Mouse (Mus musculus): Measurements from ENCODE around the gene Tex9. TPM values are rescaled to one million over a fixed set of nuclear protein-coding genes. Genes with fewer than 3 reads are reported as not detected.
A peak's percentile ranks its signal among the peaks of the same experiment; 100 is the strongest.

The Tex9 gene
- total RNA-seq (2021): 1 to 10 TPM; 1.2 to 1.5 TPM
- long read RNA-seq, experiment 1: 0 reads
- long read RNA-seq, experiment 2: 0 reads

- no peak for DNase-seq (ENCODE audit: low spot score)
Measured at GRCm38 (mm10) chr9:72492194-72492565, at the start of gene Tex9. TSS of gene Tex9 (minus strand) at chr9:72492212.

GRCm38 (mm10) chr9:72537086-72537485, 45.1 kb upstream of the Tex9 start:
- DNase-seq (ENCODE audit: low spot score): no peak

GRCm38 (mm10) chr9:72535394-72535793, 43.4 kb upstream of the Tex9 start:
- DNase-seq (ENCODE audit: low spot score): no peak

GRCm38 (mm10) chr9:72534985-72535384, 43.0 kb upstream of the Tex9 start:
- DNase-seq (ENCODE audit: low spot score): no peak

- no peak for DNase-seq (ENCODE audit: low spot score)
Measured at GRCm38 (mm10) chr9:72533089-72533415, 41.0 kb upstream of the Tex9 start.

- peak; percentile 55 for DNase-seq (ENCODE audit: low spot score)
Measured at GRCm38 (mm10) chr9:72532381-72533088, 40.5 kb upstream of the Tex9 start.

GRCm38 (mm10) chr9:72531996-72532380, 40.0 kb upstream of the Tex9 start, which contains the start of gene Rfx7:
TSS of gene Rfx7 (plus strand) at chr9:72532240.
- DNase-seq (ENCODE audit: low spot score): peak; percentile 57

GRCm38 (mm10) chr9:72531291-72531995, 39.4 kb upstream of the Tex9 start:
- peak; percentile 75 for DNase-seq (ENCODE audit: low spot score)

- peak; percentile 77 for DNase-seq (ENCODE audit: low spot score)
Measured at GRCm38 (mm10) chr9:72530824-72531223, 38.8 kb upstream of the Tex9 start.

GRCm38 (mm10) chr9:72530237-72530636, 38.2 kb upstream of the Tex9 start:
- DNase-seq (ENCODE audit: low spot score): peak; percentile 89

GRCm38 (mm10) chr9:72526091-72526490, 34.1 kb upstream of the Tex9 start:
- no peak for DNase-seq (ENCODE audit: low spot score)

- DNase-seq (ENCODE audit: low spot score): no peak
Measured at GRCm38 (mm10) chr9:72520849-72521248, 28.8 kb upstream of the Tex9 start.

- DNase-seq (ENCODE audit: low spot score): peak; percentile 32
Measured at GRCm38 (mm10) chr9:72519246-72519645, 27.2 kb upstream of the Tex9 start.

GRCm38 (mm10) chr9:72515366-72515765, 23.4 kb upstream of the Tex9 start:
- no peak for DNase-seq (ENCODE audit: low spot score)

- no peak for DNase-seq (ENCODE audit: low spot score)
Measured at GRCm38 (mm10) chr9:72512229-72512981, 20.4 kb upstream of the Tex9 start.

GRCm38 (mm10) chr9:72497171-72497570, 5.2 kb upstream of the Tex9 start:
- DNase-seq (ENCODE audit: low spot score): no peak

GRCm38 (mm10) chr9:72496691-72497090, 4.7 kb upstream of the Tex9 start:
- no peak for DNase-seq (ENCODE audit: low spot score)

GRCm38 (mm10) chr9:72493984-72494685, 2.1 kb upstream of the Tex9 start:
- no peak for DNase-seq (ENCODE audit: low spot score)

GRCm38 (mm10) chr9:72493465-72493864, 1.5 kb upstream of the Tex9 start:
- no peak for DNase-seq (ENCODE audit: low spot score)

GRCm38 (mm10) chr9:72491559-72492193, 336 bp downstream of the Tex9 start:
- DNase-seq (ENCODE audit: low spot score): peak; percentile 92

- no peak for DNase-seq (ENCODE audit: low spot score)
Measured at GRCm38 (mm10) chr9:72489131-72489530, 2.9 kb downstream of the Tex9 start.

All from gastrocnemius, adult 18-20 months (tissue).